9 mouse cellular contexts compared by ENCODE assay signal in the genomic region with DNA sequence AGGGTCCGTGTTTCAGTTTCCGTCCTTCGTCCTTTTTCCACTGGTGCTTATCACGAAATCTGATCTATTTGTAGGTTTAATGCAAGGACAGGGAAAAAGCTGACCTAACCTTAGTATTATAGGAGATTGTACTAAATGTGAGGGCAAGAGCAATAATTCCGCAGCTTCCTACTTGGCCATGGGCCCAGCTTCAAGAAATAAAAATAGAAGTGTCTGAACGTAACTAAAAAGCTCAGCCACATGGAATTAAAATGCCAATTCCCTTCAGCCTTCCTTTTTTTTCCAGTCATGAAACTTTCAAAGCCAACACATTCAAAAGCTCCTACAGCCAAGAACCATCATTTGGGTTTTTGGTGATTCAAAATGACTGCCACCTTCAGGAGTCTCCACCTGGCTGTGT.
DNase-seq lines count a peak whose midpoint lies in the region; ATAC-seq and TF ChIP-seq lines count a peak whose summit lies in the region.
"Had no signal": no experiment of that assay in that cellular context is flagged by ENCODE, and none has a peak within 500 bp of the region (broad histone marks: within the 10 kb centered on the region; RNA-seq: fewer than 3 reads in every experiment).

No protein-coding gene starts in this region.

- no peaks in the 10 kb centered on the region for H3K27me3 ChIP-seq in lung, embryonic 14.5 days (ENCODE audit: insufficient read depth, low read length)
- H3K27me3 ChIP-seq in thymus, adult 2 months (ENCODE audit: control insufficient read depth, insufficient read depth, low read length) = no peaks in the 10 kb centered on the region

- H3K27ac ChIP-seq in lung, embryonic 14.5 days (ENCODE audit: low read depth) = no peak overlapping the region
- H3K27ac ChIP-seq in thymus, adult 2 months (ENCODE audit: control insufficient read depth, insufficient read depth, low read length) = no peak overlapping the region

- H3K4me3 ChIP-seq in lung, embryonic 14.5 days (ENCODE audit: low read depth, low read length) = no peak overlapping the region
- H3K4me3 ChIP-seq in thymus, adult 2 months (ENCODE audit: control insufficient read depth, insufficient read depth, low read length) = no peak overlapping the region

- no peak overlapping the region for H3K9ac ChIP-seq in lung, embryonic 14.5 days

- ATAC-seq in lung, embryonic 14.5 days (ENCODE audit: insufficient read depth) = no peak

- no peaks in the 10 kb centered on the region for H3K36me3 ChIP-seq in lung, embryonic 14.5 days (ENCODE audit: insufficient read depth)
- no peaks in the 10 kb centered on the region for H3K36me3 ChIP-seq in thymus, adult 2 months (ENCODE audit: control insufficient read depth, insufficient read depth, low read length)

- H3K9me3 ChIP-seq in lung, embryonic 14.5 days (ENCODE audit: low read depth, low read length) = no peaks in the 10 kb centered on the region

- TF ChIP-seq CTCF in lung, embryonic 14.5 days (IDR thresholded peaks at IDR 0.05; ENCODE audit: low read depth) = no peak
- TF ChIP-seq CTCF in thymus, adult 2 months (IDR thresholded peaks at IDR 0.05; ENCODE audit: borderline replicate concordance, control insufficient read depth, extremely low read depth, insufficient read depth, low read length, poor library complexity) = no peak

- 33% methylated on average over 6 of the region's 6 CpGs for WGBS in lung, embryonic 14.5 days
- 87% methylated on average over 6 of the region's 6 CpGs for whole genome bisulfite sequencing in thymus, adult 2 months

- peak; percentile 2 for DNase-seq in gastrocnemius, postnatal 10 days
- no peak for DNase-seq in gastrocnemius, postnatal 25 days
- DNase-seq in cerebellum, adult 8-10 months = peak; percentile 54
- peak; percentile 22 to 46 for DNase-seq in heart, postnatal 36 days
- DNase-seq in lung, embryonic 14.5 days = peak; percentile 72
- DNase-seq in right cerebral cortex, adult 18-20 months = no peak
- DNase-seq in thymus, adult 2 months = no peak
- no peak for DNase-seq in T-cell, adult 2 months (ENCODE audit: low spot score)
- DNase-seq: layer of hippocampus, postnatal 36 days had no signal

- peaks cover 4% of the 10 kb centered on the region; the same call in 1 of the 2 replicates for H3K4me1 ChIP-seq in lung, embryonic 14.5 days (ENCODE audit: insufficient read depth)
- H3K4me1 ChIP-seq in thymus, adult 2 months (replicated peaks; ENCODE audit: control insufficient read depth, insufficient read depth, low read length) = no peaks in the 10 kb centered on the region

- no peak overlapping the region for H3K4me2 ChIP-seq in lung, embryonic 14.5 days

- TF ChIP-seq POLR2A in thymus, adult 2 months (IDR thresholded peaks at IDR 0.05; ENCODE audit: control insufficient read depth, extremely low read depth, insufficient read depth, low read length, poor library complexity) = no peak

- intact Hi-C loops in heart, postnatal 36 days (cut with DNase I) = loop anchor here (2.0 to 10.0 kb wide), 2 partner anchors 370 to 728 kb away; partner anchors contain the start of gene Cited2

Comparison
In these comparisons a context has a peak if more than half of its experiments do, and no peak if none do; other contexts are left out.
1. DNase-seq: peak in gastrocnemius, postnatal 10 days (single experiment), cerebellum, adult 8-10 months (single experiment), heart, postnatal 36 days (2 of 2) and lung, embryonic 14.5 days (single experiment); none in gastrocnemius, postnatal 25 days (single experiment), right cerebral cortex, adult 18-20 months (single experiment), thymus, adult 2 months (single experiment) and T-cell, adult 2 months (single experiment).